Mouse (Mus musculus): ENCODE results near the gene Zscan25.
"Not testable (repeated sequence)": the region's sequence is repeated elsewhere in the genome, so short reads cannot be mapped to it uniquely, and the experiment has no call there.

Zscan25 gene

GRCm38 (mm10) chr5:145280371-145281143 is at the start of gene Zscan25:
Zscan25 (plus strand) TSS chr5:145280500.
- in situ Hi-C loops (cut with MboI, MseI) = loop anchor here (5.0 to 25.0 kb wide), 2 partner anchors 53 to 932 kb away; partner anchors contain the start of gene Rnf6

GRCm38 (mm10) chr5:145230641-145231040 is 49.7 kb upstream of the Zscan25 start:
- in situ Hi-C loops (cut with MboI, MseI) = no loop called here

- in situ Hi-C loops (cut with MboI, MseI) = no loop called here
Measured at GRCm38 (mm10) chr5:145231367-145231871, 48.9 kb upstream of the Zscan25 start, which contains the start of gene Zfp655. Zfp655 (plus strand) TSS chr5:145231715.

GRCm38 (mm10) chr5:145231893-145232411 is 48.3 kb upstream of the Zscan25 start:
- in situ Hi-C loops (cut with MboI, MseI) = no loop called here

- in situ Hi-C loops (cut with MboI, MseI) = no loop called here
Measured at GRCm38 (mm10) chr5:145234636-145235035, 45.7 kb upstream of the Zscan25 start.

GRCm38 (mm10) chr5:145249520-145249919 is 30.8 kb upstream of the Zscan25 start:
- in situ Hi-C loops (cut with MboI, MseI) = no loop called here

GRCm38 (mm10) chr5:145273568-145273967 is 6.7 kb upstream of the Zscan25 start:
- in situ Hi-C loops (cut with MboI, MseI) = not testable (repeated sequence)

GRCm38 (mm10) chr5:145279948-145280347 is 352 bp upstream of the Zscan25 start:
- in situ Hi-C loops (cut with MboI, MseI) = loop anchor here (5.0 to 25.0 kb wide), 2 partner anchors 53 to 932 kb away; partner anchors contain the start of gene Rnf6

- in situ Hi-C loops (cut with MboI, MseI) = loop anchor here (25.0 kb wide), 1 partner anchor 924 kb away; the partner anchor contains the start of gene Rnf6
Measured at GRCm38 (mm10) chr5:145288382-145288781, 8.1 kb downstream of the Zscan25 start.

GRCm38 (mm10) chr5:145290697-145291096 is 10.4 kb downstream of the Zscan25 start:
- in situ Hi-C loops (cut with MboI, MseI) = loop anchor here (25.0 kb wide), 1 partner anchor 922 kb away; the partner anchor contains the start of gene Rnf6

GRCm38 (mm10) chr5:145292398-145292797 is 12.1 kb downstream of the Zscan25 start:
- in situ Hi-C loops (cut with MboI, MseI) = loop anchor here (25.0 kb wide), 1 partner anchor 920 kb away; the partner anchor contains the start of gene Rnf6

- in situ Hi-C loops (cut with MboI, MseI) = no loop called here
Measured at GRCm38 (mm10) chr5:145300469-145300868, 20.2 kb downstream of the Zscan25 start.

- in situ Hi-C loops (cut with MboI, MseI) = not testable (repeated sequence)
Measured at GRCm38 (mm10) chr5:145301796-145302195, 21.5 kb downstream of the Zscan25 start.

GRCm38 (mm10) chr5:145302424-145302823 is 22.1 kb downstream of the Zscan25 start:
- in situ Hi-C loops (cut with MboI, MseI) = no loop called here

GRCm38 (mm10) chr5:145306953-145307352 is 26.7 kb downstream of the Zscan25 start:
- in situ Hi-C loops (cut with MboI, MseI) = not testable (repeated sequence)

- in situ Hi-C loops (cut with MboI, MseI) = not testable (repeated sequence)
Measured at GRCm38 (mm10) chr5:145307811-145308210, 27.5 kb downstream of the Zscan25 start.

GRCm38 (mm10) chr5:145313845-145314244 is 33.5 kb downstream of the Zscan25 start:
- in situ Hi-C loops (cut with MboI, MseI) = no loop called here

- in situ Hi-C loops (cut with MboI, MseI) = no loop called here
Measured at GRCm38 (mm10) chr5:145317141-145317540, 36.8 kb downstream of the Zscan25 start.

GRCm38 (mm10) chr5:145338756-145339155 is 58.5 kb downstream of the Zscan25 start:
- in situ Hi-C loops (cut with MboI, MseI) = not testable (repeated sequence)
